Comparison of ENCODE assay signal across 20 mouse cellular contexts in genomic region chr9:99325208-99325929, GRCm38 (mm10).
"Had no signal": no experiment of that assay in that cellular context is flagged by ENCODE, and none has a peak within 500 bp of the region (broad histone marks: within the 10 kb centered on the region; RNA-seq: fewer than 3 reads in every experiment).

No protein-coding gene starts in this region.

- H3K36me3 ChIP-seq: limb, embryonic 12.5 days; limb, embryonic 15.5 days; midbrain, embryonic 10.5 days; midbrain, embryonic 15.5 days; neural tube, embryonic 12.5 days had no signal

- ATAC-seq: intestine, embryonic 16.5 days; liver, postnatal 0 days; midbrain, embryonic 15.5 days had no signal

- H3K9me3 ChIP-seq: limb, embryonic 12.5 days; limb, embryonic 15.5 days; megakaryocyte, embryonic 14.5 days; midbrain, embryonic 10.5 days; midbrain, embryonic 15.5 days; neural tube, embryonic 12.5 days had no signal

- H3K27me3 ChIP-seq: limb, embryonic 12.5 days; limb, embryonic 15.5 days; midbrain, embryonic 15.5 days; neural tube, embryonic 12.5 days had no signal

- H3K27ac ChIP-seq: limb, embryonic 12.5 days; limb, embryonic 15.5 days; liver, embryonic 14.5 days; midbrain, embryonic 10.5 days; midbrain, embryonic 15.5 days; neural tube, embryonic 12.5 days had no signal

- DNase-seq: kidney, adult 18-20 months; kidney, adult 9 months; kidney, postnatal 14 days; kidney, postnatal 4 days; left cerebral cortex, postnatal 4 days; liver, postnatal 0 days; retina, postnatal 1 day; right cerebral cortex, postnatal 25 days; spleen, adult 18-20 months; thymus, adult 18-20 months; thymus, postnatal 36 days had no signal

- H3K4me2 ChIP-seq: limb, embryonic 12.5 days; limb, embryonic 15.5 days; liver, embryonic 11.5 days; midbrain, embryonic 15.5 days; neural tube, embryonic 12.5 days had no signal

- H3K4me3 ChIP-seq: limb, embryonic 12.5 days; limb, embryonic 15.5 days; megakaryocyte, embryonic 14.5 days; midbrain, embryonic 10.5 days; midbrain, embryonic 15.5 days; neural tube, embryonic 12.5 days had no signal

- H3K4me1 ChIP-seq: limb, embryonic 12.5 days; limb, embryonic 15.5 days; megakaryocyte, embryonic 14.5 days had no signal

- H3K9ac ChIP-seq: limb, embryonic 12.5 days; limb, embryonic 15.5 days; liver, embryonic 14.5 days; liver, postnatal 0 days; midbrain, embryonic 15.5 days; neural tube, embryonic 12.5 days had no signal
